Mouse (Mus musculus): ENCODE measurements around the gene Myoz2.
A peak's percentile ranks its signal among the peaks of the same experiment; 100 is the strongest.

Myoz2 gene

DNA sequence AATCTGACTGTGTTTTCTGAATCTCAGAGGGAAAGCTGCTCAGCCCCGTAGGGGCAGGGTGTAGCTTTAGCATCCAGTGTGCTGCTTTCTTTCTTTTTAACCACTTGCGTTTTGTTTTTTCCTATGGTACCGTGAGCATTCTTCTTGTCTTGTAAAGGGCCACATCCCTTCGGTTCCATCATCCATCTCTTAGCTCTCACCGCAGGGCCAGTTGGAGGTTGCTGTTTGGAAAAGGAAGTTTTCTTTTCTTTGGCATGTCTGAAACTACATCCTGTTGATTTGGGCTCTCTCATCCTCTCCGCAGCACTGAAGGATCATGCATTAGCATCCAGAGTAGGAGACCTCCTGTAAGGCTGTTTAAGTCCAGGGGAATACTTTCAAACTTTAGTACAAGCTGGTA lies 25.4 kb downstream of the Myoz2 start:
- no peak for DNase-seq (ENCODE audit: low spot score in 2 of 2)

GRCm38 (mm10) chr3:123007386-123007785 lies 27.4 kb downstream of the Myoz2 start:
- DNase-seq (ENCODE audit: low spot score in 2 of 2): no peak

DNA sequence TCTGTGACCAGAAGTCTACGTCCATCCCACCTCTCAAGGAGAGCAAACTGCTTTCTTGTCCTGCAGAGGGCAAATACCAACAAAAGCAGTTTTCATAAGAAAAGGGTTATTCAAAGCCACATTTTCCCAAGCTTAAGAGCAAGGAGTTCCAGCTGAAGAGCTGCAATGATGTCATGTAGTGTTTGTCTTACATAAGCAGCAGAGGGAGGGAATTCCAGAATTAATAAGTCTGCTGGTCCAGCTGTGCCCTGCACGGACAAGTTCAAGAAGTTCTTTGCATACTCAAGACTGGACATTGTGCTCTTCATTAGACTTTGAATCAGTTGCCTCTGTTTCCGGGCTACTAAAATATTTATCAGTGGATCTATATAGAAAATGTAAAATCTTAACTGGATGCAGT lies 33.8 kb downstream of the Myoz2 start:
- no peak for DNase-seq (ENCODE audit: low spot score in 2 of 2)

DNA sequence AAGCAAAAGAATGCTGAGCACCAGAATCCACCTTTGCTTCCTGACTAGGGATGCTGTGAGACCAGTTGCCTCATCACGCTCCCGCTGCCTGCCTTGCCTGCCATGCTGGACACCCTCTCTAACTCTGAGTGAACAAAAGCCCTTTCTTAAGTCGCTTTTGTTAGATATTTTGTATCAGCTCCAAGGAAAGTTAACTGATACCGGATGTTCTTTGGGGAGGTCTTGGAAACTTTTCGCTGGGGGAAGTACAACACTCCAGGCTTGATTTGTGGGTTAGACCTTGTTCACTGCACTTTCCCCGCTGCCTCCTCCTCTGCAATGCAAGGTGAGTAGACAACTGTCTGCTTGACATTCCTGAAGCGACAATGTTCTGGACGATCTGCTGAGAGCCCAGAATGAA lies 36.3 kb downstream of the Myoz2 start:
- DNase-seq (ENCODE audit: low spot score in 2 of 2): no peak

DNA sequence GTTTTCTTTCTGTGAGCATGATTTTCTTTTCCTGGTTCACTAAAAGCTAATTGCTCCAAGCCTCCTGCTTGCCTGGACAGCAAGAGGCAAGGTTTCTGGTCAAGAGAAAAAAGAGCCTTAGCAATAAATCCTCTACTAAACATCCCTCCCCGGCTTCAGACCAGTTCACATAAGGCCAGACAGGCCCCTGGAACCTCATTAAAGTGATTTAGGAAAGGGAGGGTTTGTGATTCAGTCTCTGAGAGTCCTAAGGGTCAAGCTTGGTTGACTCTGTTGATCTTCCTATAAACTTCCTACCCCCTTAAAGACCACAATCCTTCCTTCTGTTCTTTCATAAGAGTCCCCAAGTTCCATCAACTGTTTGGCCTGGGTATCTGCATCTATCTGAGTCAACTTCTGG lies 37.8 kb downstream of the Myoz2 start:
- DNase-seq (ENCODE audit: low spot score in 2 of 2): no peak

GRCm38 (mm10) chr3:122986906-122987305 lies 47.9 kb downstream of the Myoz2 start:
- DNase-seq (ENCODE audit: low spot score in 2 of 2): no peak

DNA sequence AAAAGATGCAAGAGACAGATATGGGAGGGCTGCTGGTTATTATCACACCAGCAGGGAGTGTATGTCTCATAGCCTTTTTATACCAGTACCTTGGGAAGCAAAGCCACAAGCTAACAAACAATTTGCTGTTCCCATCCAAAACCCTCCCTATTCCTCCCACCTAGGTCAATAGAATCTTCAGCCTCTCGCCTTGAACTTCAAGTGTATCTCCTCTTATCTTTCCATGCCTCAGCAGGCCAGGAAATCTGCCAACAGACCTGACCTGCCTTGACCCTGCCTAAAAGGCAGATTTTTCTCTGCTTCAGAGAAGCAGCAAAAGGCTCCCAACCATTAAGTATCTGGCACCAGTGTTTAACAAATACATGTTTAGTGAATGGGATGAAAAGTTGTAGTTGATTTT lies 48.4 kb downstream of the Myoz2 start:
- DNase-seq (ENCODE audit: low spot score in 2 of 2): peak in 1 of 2 experiments; percentile 2

DNA sequence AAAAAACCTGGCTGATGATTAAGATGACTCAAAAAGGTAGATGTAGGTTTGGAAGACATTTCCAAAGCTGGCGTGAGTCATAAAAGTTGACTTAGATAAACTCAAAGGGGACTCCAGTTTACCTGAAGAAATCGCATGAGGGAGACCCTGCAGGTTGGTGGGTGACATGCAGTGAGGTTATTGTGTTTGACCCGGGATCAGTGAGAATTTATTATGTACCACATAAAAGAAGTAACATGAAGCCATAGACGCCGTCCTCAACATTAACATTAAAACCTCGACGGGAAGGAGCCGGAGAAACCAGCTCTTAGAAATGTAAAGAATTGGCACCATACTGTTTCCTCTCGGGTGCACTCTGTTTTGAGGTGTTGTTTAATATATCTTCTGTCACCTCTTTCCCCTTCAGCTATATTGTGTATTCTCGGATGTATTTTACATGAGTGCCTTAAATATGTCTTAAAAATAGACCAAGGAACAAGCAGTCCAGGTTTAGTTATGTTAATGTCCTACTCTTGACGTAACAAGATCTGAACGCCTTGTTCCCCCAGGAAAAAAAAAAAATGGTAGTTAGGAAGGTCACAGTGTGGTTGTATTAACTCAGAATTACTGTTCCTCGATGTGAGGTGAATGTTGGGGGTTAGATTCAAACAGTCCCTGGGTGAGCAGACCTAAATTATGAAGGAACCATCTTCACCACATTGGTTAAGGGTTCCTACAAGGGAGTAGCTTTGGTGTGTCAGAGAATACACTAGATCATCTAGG lies 49.5 kb downstream of the Myoz2 start:
- DNase-seq (ENCODE audit: low spot score in 2 of 2): no peak

- peak; percentile 86 for DNase-seq (ENCODE audit: low spot score in 2 of 2)
Measured at GRCm38 (mm10) chr3:122984249-122985182, 50.3 kb downstream of the Myoz2 start, which contains the start of gene Usp53. Gene Usp53, minus strand, starts transcription at chr3:122984510.

- peak; percentile 59 to 66 for DNase-seq (ENCODE audit: low spot score in 2 of 2)
Measured at GRCm38 (mm10) chr3:122983849-122984248, 51.0 kb downstream of the Myoz2 start.

- DNase-seq (ENCODE audit: low spot score in 2 of 2): no peak
Measured at GRCm38 (mm10) chr3:122975964-122976363, 58.9 kb downstream of the Myoz2 start.

DNA sequence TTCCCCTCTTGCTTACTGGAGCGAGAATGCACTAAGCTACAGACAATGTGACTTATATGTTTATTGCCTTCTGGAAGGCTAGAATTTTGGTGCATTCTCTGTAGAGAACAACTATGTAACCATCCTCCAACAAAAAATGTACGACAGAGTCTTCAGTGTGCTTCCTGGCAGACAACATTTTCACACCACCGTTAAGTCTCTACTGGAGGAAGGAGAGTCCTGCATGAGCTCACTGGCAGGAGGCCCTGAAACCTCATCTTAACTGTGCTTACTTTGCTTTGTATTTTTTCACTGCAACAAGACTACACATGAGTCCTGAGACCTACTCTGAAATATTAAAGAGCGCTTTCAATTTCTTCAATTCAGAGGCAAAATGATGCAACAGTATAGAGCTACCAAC lies 59.5 kb downstream of the Myoz2 start:
- DNase-seq (ENCODE audit: low spot score in 2 of 2): no peak

GRCm38 (mm10) chr3:122974833-122975232 lies 60.0 kb downstream of the Myoz2 start:
- no peak for DNase-seq (ENCODE audit: low spot score in 2 of 2)

DNA sequence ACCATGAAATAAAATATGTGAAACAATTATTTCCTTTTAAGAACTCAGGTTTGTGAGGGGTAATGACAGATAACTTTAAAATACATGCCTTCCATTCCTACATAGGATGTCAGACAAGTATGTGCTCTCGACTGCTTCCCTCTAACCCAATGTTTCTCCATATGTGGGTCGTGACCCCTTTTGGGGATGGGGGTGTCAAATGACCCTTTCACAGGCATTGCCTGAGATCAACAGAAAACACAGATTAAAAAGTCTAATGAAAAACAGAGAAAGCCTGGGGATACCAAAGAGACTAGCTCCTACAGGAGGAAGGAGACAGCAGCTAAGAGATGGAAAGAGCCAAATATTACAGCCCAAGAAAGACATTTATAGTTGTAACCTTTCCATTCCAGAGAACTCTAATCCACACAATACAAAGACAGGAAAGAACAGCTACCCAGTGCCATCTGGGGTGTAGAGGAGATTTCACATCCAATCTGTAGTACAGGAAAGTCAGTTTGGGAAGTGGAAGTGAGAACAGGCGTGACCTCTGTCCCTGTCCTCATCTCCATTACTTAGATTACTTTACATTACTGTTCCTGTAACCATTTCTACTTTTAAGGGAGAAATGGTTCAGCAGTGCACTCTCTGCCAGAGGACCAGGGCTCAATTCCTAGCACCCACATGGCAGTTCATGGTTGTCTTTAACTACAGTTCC lies 62.5 kb downstream of the Myoz2 start:
- no peak for DNase-seq (ENCODE audit: low spot score in 2 of 2)

DNA sequence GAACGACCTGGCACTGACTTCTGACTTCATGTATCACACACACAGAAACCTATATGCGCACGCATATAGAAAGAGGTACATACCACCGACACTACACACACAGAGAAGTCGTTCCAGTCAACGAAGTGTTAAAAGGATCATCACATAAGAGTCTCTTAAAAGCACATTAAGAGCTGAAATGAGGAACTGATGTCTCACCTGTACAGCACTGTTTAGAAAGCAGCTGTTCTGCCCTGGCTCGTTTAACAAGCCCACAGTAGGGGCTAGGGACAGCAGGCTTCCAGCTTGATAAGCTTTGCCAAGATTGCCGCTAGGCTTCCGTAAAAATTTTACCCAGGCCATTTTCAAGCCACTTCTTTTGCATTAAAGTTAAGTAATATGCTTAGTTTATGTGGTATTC lies 66.4 kb downstream of the Myoz2 start:
- no peak for DNase-seq (ENCODE audit: low spot score in 2 of 2)

GRCm38 (mm10) chr3:122964301-122964700 lies 70.5 kb downstream of the Myoz2 start:
- DNase-seq (ENCODE audit: low spot score in 2 of 2): no peak
